Mouse (Mus musculus): ENCODE data around the gene Foxo6. TPM values are rescaled to one million over a fixed set of nuclear protein-coding genes. Genes with fewer than 3 reads are reported as not detected.

Gene Foxo6
- polyA plus RNA-seq, 2 experiments: 0.29 to 2.0 TPM

GRCm38 (mm10) chr4:120229505-120230255, 57.5 kb downstream of the Foxo6 start:
- no peaks in the 10 kb centered on the region for H3K36me3 ChIP-seq (ENCODE audit: control insufficient read depth, insufficient read depth, low read length)
- no peak overlapping the region for H3K4me2 ChIP-seq (replicated peaks; ENCODE audit: low read depth, low read length, severe bottlenecking)
- H3K9me3 ChIP-seq (ENCODE audit: control insufficient read depth, low read length): no peaks in the 10 kb centered on the region
- no peak for DNase-seq (ENCODE audit: low spot score)
- no peaks in the 10 kb centered on the region for H3K27me3 ChIP-seq (ENCODE audit: control insufficient read depth, insufficient read depth, low read length)
- TF ChIP-seq POLR2A (IDR thresholded peaks at IDR 0.05; ENCODE audit: borderline replicate concordance, extremely low read depth, insufficient read depth, insufficient read length): no peak
- H3K4me1 ChIP-seq (ENCODE audit: control insufficient read depth, insufficient read depth, low read length): no peaks in the 10 kb centered on the region
- no peak overlapping the region for H3K27ac ChIP-seq (replicated peaks; ENCODE audit: low read depth, low read length)
- no peak overlapping the region for H3K4me3 ChIP-seq (replicated peaks; ENCODE audit: low read length)
- WGBS: 75% methylated on average over 13 of the region's 13 CpGs
- no peak overlapping the region for H3K9ac ChIP-seq (ENCODE audit: low read depth, low read length, severe bottlenecking)
- no peak for ATAC-seq (ENCODE audit: low FRiP score, low read depth)

GRCm38 (mm10) chr4:120228613-120229012, 58.5 kb downstream of the Foxo6 start:
- ATAC-seq (ENCODE audit: low FRiP score, low read depth): no peak
- no peak overlapping the region for H3K27ac ChIP-seq (replicated peaks; ENCODE audit: low read depth, low read length)
- no peak overlapping the region for H3K4me3 ChIP-seq (replicated peaks; ENCODE audit: low read length)
- H3K27me3 ChIP-seq (ENCODE audit: control insufficient read depth, insufficient read depth, low read length): no peaks in the 10 kb centered on the region
- no peaks in the 10 kb centered on the region for H3K36me3 ChIP-seq (ENCODE audit: control insufficient read depth, insufficient read depth, low read length)
- 77% methylated on average over 3 of the region's 3 CpGs for WGBS
- H3K9ac ChIP-seq (ENCODE audit: low read depth, low read length, severe bottlenecking): no peak overlapping the region
- TF ChIP-seq POLR2A (IDR thresholded peaks at IDR 0.05; ENCODE audit: borderline replicate concordance, extremely low read depth, insufficient read depth, insufficient read length): no peak
- DNase-seq (ENCODE audit: low spot score): no peak
- no peaks in the 10 kb centered on the region for H3K9me3 ChIP-seq (ENCODE audit: control insufficient read depth, low read length)
- no peaks in the 10 kb centered on the region for H3K4me1 ChIP-seq (ENCODE audit: control insufficient read depth, insufficient read depth, low read length)
- no peak overlapping the region for H3K4me2 ChIP-seq (replicated peaks; ENCODE audit: low read depth, low read length, severe bottlenecking)

- DNase-seq (ENCODE audit: low spot score): no peak
- H3K4me1 ChIP-seq (ENCODE audit: control insufficient read depth, insufficient read depth, low read length): 0 out of 2 replicates have a peak, but pooled peaks cover 5% of the 10 kb centered on the region
- H3K9me3 ChIP-seq (ENCODE audit: control insufficient read depth, low read length): no peaks in the 10 kb centered on the region
- no peaks in the 10 kb centered on the region for H3K36me3 ChIP-seq (ENCODE audit: control insufficient read depth, insufficient read depth, low read length)
- TF ChIP-seq POLR2A (IDR thresholded peaks at IDR 0.05; ENCODE audit: borderline replicate concordance, extremely low read depth, insufficient read depth, insufficient read length): no peak
- H3K9ac ChIP-seq (ENCODE audit: low read depth, low read length, severe bottlenecking): no peak overlapping the region
- H3K27me3 ChIP-seq (ENCODE audit: control insufficient read depth, insufficient read depth, low read length): no peaks in the 10 kb centered on the region
- 50% methylated on average over 2 of the region's 2 CpGs for WGBS
- H3K4me2 ChIP-seq (replicated peaks; ENCODE audit: low read depth, low read length, severe bottlenecking): no peak overlapping the region
- no peak overlapping the region for H3K27ac ChIP-seq (replicated peaks; ENCODE audit: low read depth, low read length)
- no peak for ATAC-seq (ENCODE audit: low FRiP score, low read depth)
- no peak overlapping the region for H3K4me3 ChIP-seq (replicated peaks; ENCODE audit: low read length)
Measured at GRCm38 (mm10) chr4:120227224-120227623, 59.9 kb downstream of the Foxo6 start.

- 75% methylated on average over 4 of the region's 4 CpGs for WGBS
- no peaks in the 10 kb centered on the region for H3K9me3 ChIP-seq (ENCODE audit: control insufficient read depth, low read length)
- DNase-seq (ENCODE audit: low spot score): no peak
Measured at GRCm38 (mm10) chr4:120226682-120227081, 60.5 kb downstream of the Foxo6 start.

GRCm38 (mm10) chr4:120225135-120225780, 61.9 kb downstream of the Foxo6 start:
- Histone ChIP-seq H3K4me1 (ENCODE audit: control insufficient read depth, insufficient read depth, low read length) (0 out of 2 replicates have a peak, but pooled peaks cover 5% of the 10 kb centered on the region), H3K4me2 (replicated peaks; ENCODE audit: low read depth, low read length, severe bottlenecking) (no peak overlapping the region), H3K36me3 (ENCODE audit: control insufficient read depth, insufficient read depth, low read length) (no peaks in the 10 kb centered on the region), H3K4me3 (replicated peaks; ENCODE audit: low read length) (no peak overlapping the region), H3K9ac (ENCODE audit: low read depth, low read length, severe bottlenecking) (no peak overlapping the region), H3K27ac (replicated peaks; ENCODE audit: low read depth, low read length) (no peak overlapping the region), H3K9me3 (ENCODE audit: control insufficient read depth, low read length) (no peaks in the 10 kb centered on the region), H3K27me3 (ENCODE audit: control insufficient read depth, insufficient read depth, low read length) (no peaks in the 10 kb centered on the region)
- ATAC-seq (ENCODE audit: low FRiP score, low read depth) (no peak), DNase-seq (ENCODE audit: low spot score) (peak; percentile 47)
- TF ChIP-seq POLR2A (IDR thresholded peaks at IDR 0.05; ENCODE audit: borderline replicate concordance, extremely low read depth, insufficient read depth, insufficient read length): no peak
- WGBS: 58% methylated on average over 6 of the region's 6 CpGs

More at GRCm38 (mm10) chr4:120226682-120227081, 60.5 kb downstream of the Foxo6 start:
- no peak for ATAC-seq (ENCODE audit: low FRiP score, low read depth)
- Histone ChIP-seq H3K9ac (ENCODE audit: low read depth, low read length, severe bottlenecking) (no peak overlapping the region), H3K4me3 (replicated peaks; ENCODE audit: low read length) (no peak overlapping the region), H3K27me3 (ENCODE audit: control insufficient read depth, insufficient read depth, low read length) (no peaks in the 10 kb centered on the region), H3K4me1 (ENCODE audit: control insufficient read depth, insufficient read depth, low read length) (0 out of 2 replicates have a peak, but pooled peaks cover 5% of the 10 kb centered on the region), H3K4me2 (replicated peaks; ENCODE audit: low read depth, low read length, severe bottlenecking) (no peak overlapping the region), H3K27ac (replicated peaks; ENCODE audit: low read depth, low read length) (no peak overlapping the region), H3K36me3 (ENCODE audit: control insufficient read depth, insufficient read depth, low read length) (no peaks in the 10 kb centered on the region)
- no peak for TF ChIP-seq POLR2A (IDR thresholded peaks at IDR 0.05; ENCODE audit: borderline replicate concordance, extremely low read depth, insufficient read depth, insufficient read length)
